Mouse (Mus musculus) C2C12 (cell line): ENCODE measurements around the gene Acot8.

Experiments used
- CTCF ChIP-seq: IDR thresholded peaks from one replicate; pipeline ENCODE4 v1.5.1; 2011; ENCODE audit not compliant: control insufficient read depth, insufficient read depth, insufficient read length
- USF1 ChIP-seq: IDR thresholded peaks from one replicate; pipeline ENCODE4 v1.6.1; 2011; ENCODE audit warnings: low read depth, mild to moderate bottlenecking, control low read depth, moderate library complexity

DNA sequence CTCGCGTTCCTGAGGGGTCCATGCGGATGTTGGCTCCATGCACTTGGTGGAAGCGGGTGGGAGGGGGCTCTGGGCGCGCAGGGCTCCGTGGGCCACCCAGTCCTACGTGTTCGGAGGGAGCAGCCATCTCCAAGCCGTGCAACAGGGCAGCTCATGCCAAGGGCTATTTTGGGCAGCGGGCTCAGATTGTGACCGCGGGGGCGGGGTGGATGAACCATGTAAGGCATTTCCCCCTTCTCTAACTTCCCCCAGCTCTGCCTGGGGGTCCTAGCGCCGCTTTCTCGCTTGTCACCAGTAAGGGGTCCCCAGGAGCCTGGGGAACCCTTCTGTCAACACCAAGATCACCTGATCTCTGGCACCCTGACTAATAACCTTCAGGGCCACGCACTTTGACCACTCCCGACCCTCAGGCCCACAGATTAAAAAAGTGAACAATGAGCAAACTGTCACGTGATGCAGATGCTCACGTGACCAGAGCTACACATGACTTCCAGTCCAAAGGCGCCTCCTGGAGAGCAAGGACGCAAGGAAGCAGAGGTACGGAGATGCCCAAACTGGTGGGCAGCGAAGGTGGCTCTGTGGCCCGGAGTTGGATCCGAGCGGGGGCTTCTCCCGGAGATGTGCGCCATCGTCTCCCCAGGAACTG, 28.8 kb upstream of the Acot8 start, which contains the start of gene Neurl2:
- TF ChIP-seq CTCF (no peak), USF1 (peak; percentile 100)
